Mouse (Mus musculus) stomach, embryonic 14.5 days (tissue): ENCODE results near the gene Tbx21. TPM values are rescaled to one million over a fixed set of nuclear protein-coding genes. Genes with fewer than 3 reads are reported as not detected.

Source experiments
- ATAC-seq: fragments of 200-750 bp; cut with Nextera tagmentation; 2 replicates; pipeline ENCODE4 v1.8.0; 2017; ENCODE audit warnings: low read depth, moderate TSS enrichment; ENCODE audit not compliant: insufficient number of reproducible peaks, insufficient read depth, low FRiP score
- H3K27ac ChIP-seq: fragments of 300-500 bp; sonication (generic); 2 replicates; pipeline ENCODE4 v1.5.1; 2014; ENCODE audit warnings: mild to moderate bottlenecking, low read length, moderate library complexity, mixed read lengths
- H3K27me3 ChIP-seq: fragments of 300-500 bp; sonication (generic); 2 replicates; pipeline ENCODE4 v1.6.1; 2014; ENCODE audit warnings: low read length, control low read depth, mixed read lengths; ENCODE audit not compliant: control insufficient read depth, insufficient read depth
- H3K36me3 ChIP-seq: fragments of 300-500 bp; sonication (generic); 2 replicates; pipeline ENCODE4 v1.6.1; 2014; ENCODE audit warnings: mild to moderate bottlenecking, control low read depth, low read length, moderate library complexity, mixed read lengths; ENCODE audit not compliant: control insufficient read depth, insufficient read depth
- H3K4me1 ChIP-seq: fragments of 300-500 bp; sonication (generic); 2 replicates; pipeline ENCODE4 v1.6.1; 2014; ENCODE audit warnings: low read length, control low read depth, mixed read lengths; ENCODE audit not compliant: control insufficient read depth, insufficient read depth
- H3K4me2 ChIP-seq: fragments of 300-500 bp; sonication (generic); replicated peaks from 2 replicates; pipeline ENCODE4 v1.6.1; 2014; ENCODE audit warnings: low read depth, low read length, control low read depth
- H3K4me3 ChIP-seq: fragments of 300-500 bp; sonication (generic); 2 replicates; pipeline ENCODE4 v1.5.1; 2014; ENCODE audit warnings: low read depth, low read length, control low read depth
- H3K9ac ChIP-seq: fragments of 300-500 bp; sonication (generic); replicated peaks from 2 replicates; pipeline ENCODE4 v1.6.1; 2014; ENCODE audit warnings: low read depth, mild to moderate bottlenecking, control low read depth, low read length, moderate library complexity, mixed read lengths
- H3K9me3 ChIP-seq: fragments of 300-500 bp; sonication (generic); 2 replicates; pipeline ENCODE4 v1.6.1; 2016; ENCODE audit warnings: low read depth, low read length, control low read depth; ENCODE audit not compliant: control insufficient read depth
- WGBS: fragments of 180-500 bp; shearing (Covaris S2); extraction: QIAGEN DNeasy Blood & Tissue Kit; methylation state at CpG from one replicate; pipeline ENCODE4 v1.1.7; 2014; 5-methylcytosine and 5-hydroxymethylcytosine counted together
- polyA plus RNA-seq: library from polyadenylated mRNA; unstranded; fragments of >200 nt; fragmentation: Nextera tagmentation; extraction: Ambion mirVana; gene quantifications from 2 replicates; pipeline ENCODE4 v1.2.1, GENCODE M21; 2014

The Tbx21 gene
- polyA plus RNA-seq, 1 experiment from 2014 or later: not detected

DNA sequence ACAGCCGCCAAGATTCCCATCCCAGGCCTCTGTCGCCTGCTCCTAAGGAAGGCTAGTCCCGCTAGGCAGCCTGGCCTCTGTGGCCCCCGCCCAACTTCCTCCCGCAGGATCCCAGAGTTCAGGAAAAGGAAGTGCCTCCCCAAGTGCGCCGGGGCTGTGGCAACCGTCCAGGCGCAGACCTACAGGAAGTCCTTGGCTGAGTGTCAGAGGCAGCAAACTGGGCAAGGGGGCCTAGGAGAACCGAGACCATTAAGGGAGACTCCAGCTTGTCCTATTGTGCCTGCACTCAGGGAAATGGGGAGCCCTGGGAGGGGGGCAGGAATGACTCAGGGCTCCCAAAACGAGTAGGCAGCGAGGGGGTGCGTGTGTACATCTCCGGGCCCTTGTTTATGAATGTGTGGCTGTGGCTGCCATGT is 34.9 kb upstream of the Tbx21 start:
- Histone ChIP-seq H3K27ac (peak overlapping the region; percentile 87), H3K4me2 (peak overlapping the region; percentile 91), H3K27me3 (no peaks in the 10 kb centered on the region), H3K9ac (peak overlapping the region; percentile 28; the same call in 1 of the 2 replicates), H3K36me3 (peaks cover 5% of the 10 kb centered on the region; the same call in 1 of the 2 replicates), H3K9me3 (no peaks in the 10 kb centered on the region), H3K4me1 (peaks cover 24% of the 10 kb centered on the region), H3K4me3 (peak overlapping the region; percentile 69)
- ATAC-seq: peak; percentile 8; the same call in 1 of the 2 replicates
- 2% methylated on average over 14 of the region's 14 CpGs for WGBS

DNA sequence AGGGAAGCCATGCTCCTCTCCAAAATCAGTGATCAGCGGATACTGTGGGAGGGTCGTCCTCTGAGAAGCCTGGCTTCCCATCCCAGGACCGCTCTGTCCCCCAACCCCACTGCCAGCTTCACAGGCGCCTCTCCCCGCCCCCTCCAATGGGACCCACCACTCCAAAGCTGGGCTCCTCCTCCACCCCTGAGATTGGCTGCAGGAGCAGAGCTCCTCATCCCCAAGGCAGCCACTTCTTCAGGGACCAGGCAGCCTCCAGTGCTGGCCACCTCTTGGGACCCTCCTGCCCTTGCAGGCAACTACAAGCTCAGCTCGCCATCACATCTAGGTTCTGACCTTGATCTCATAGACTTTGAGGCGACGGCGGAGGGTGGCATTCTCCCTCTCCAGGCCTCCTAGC is 33.9 kb upstream of the Tbx21 start:
- Histone ChIP-seq H3K36me3 (peaks cover 8% of the 10 kb centered on the region; the same call in 1 of the 2 replicates), H3K27ac (no peak overlapping the region), H3K9ac (no peak overlapping the region), H3K9me3 (no peaks in the 10 kb centered on the region), H3K27me3 (no peaks in the 10 kb centered on the region), H3K4me2 (peak overlapping the region; percentile 91), H3K4me3 (peak overlapping the region; percentile 8; the same call in 1 of the 2 replicates), H3K4me1 (peaks cover 24% of the 10 kb centered on the region)
- ATAC-seq: no peak
- 28% methylated on average over 9 of the region's 9 CpGs for WGBS

DNA sequence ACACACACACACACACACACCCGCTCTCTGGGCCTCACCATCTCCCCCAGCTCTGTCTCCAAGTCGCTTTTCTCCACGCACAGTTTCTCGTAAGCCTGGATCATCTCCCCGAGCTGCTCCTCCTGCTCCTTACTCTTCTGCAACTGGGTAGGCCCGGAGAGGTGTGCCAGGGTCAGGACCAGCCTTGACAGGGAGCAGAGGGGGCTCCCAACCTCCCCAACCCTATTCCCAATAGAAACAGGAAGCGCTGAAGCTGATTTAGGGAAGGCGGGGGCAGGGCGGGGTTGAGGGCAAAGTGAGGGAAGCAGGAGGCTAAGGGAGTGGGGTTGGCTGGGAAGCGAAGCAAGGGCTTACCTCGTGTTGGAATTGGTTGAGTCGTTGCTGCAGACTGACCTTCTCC is 33.5 kb upstream of the Tbx21 start:
- 35% methylated on average over 12 of the region's 12 CpGs for WGBS
- Histone ChIP-seq H3K27ac (no peak overlapping the region), H3K9ac (no peak overlapping the region), H3K4me1 (peaks cover 24% of the 10 kb centered on the region), H3K4me2 (peak overlapping the region; percentile 91; the same call in 1 of the 2 replicates), H3K9me3 (no peaks in the 10 kb centered on the region), H3K27me3 (no peaks in the 10 kb centered on the region), H3K4me3 (peak overlapping the region; percentile 8; the same call in 1 of the 2 replicates), H3K36me3 (peaks cover 8% of the 10 kb centered on the region; the same call in 1 of the 2 replicates)
- no peak for ATAC-seq

DNA sequence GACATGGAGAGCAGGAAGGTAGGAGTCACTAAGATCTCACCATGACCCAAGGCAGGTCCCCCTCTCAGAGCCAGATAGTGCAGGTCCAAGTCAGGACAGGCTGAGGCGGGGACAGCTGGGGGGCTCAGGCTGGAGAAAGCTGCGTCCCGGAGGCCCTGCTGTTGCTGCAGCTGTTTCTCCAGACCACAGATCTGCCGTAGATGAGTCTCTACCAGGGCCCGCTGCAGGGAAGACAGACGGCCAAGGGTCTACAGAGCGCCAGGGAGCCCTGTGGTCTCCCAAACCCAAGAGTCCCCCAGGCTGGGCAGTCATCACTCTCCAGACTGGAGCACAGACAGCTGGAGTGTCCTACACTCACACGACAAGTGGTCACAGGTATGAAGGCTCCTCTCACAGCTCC is 32.2 kb upstream of the Tbx21 start:
- no peak overlapping the region for H3K4me2 ChIP-seq
- H3K9me3 ChIP-seq: no peaks in the 10 kb centered on the region
- H3K27ac ChIP-seq: no peak overlapping the region
- 86% methylated on average over 8 of the region's 8 CpGs for WGBS
- ATAC-seq: no peak
- no peak overlapping the region for H3K9ac ChIP-seq
- no peaks in the 10 kb centered on the region for H3K27me3 ChIP-seq
- peaks cover 8% of the 10 kb centered on the region; the same call in 1 of the 2 replicates for H3K36me3 ChIP-seq
- peaks cover 18% of the 10 kb centered on the region for H3K4me1 ChIP-seq
- no peak overlapping the region for H3K4me3 ChIP-seq

DNA sequence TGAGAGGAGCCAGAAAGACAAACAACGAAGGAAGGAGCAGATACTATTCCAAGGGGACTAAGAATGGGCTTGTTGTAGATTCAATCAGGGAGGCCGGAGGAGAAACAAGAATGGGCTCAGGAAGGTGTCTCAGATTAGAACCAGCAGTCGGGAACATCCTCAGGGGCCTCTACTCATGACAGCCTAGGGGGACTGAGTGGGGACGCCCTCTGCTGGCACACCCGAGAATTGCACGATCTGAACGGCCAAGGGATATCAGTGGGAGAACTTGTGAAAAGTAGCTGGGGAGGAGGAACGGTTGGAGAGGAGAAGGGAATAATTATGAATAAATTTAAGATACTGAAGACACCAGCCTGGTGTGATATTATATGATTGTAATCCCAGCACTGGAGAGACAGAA is 31.6 kb upstream of the Tbx21 start:
- WGBS: 8% methylated on average over 8 of the region's 8 CpGs
- Histone ChIP-seq H3K27me3 (no peaks in the 10 kb centered on the region), H3K4me2 (no peak overlapping the region), H3K9ac (no peak overlapping the region), H3K27ac (no peak overlapping the region), H3K4me3 (no peak overlapping the region), H3K36me3 (peaks cover 8% of the 10 kb centered on the region; the same call in 1 of the 2 replicates), H3K9me3 (no peaks in the 10 kb centered on the region), H3K4me1 (peaks cover 12% of the 10 kb centered on the region)
- no peak for ATAC-seq

DNA sequence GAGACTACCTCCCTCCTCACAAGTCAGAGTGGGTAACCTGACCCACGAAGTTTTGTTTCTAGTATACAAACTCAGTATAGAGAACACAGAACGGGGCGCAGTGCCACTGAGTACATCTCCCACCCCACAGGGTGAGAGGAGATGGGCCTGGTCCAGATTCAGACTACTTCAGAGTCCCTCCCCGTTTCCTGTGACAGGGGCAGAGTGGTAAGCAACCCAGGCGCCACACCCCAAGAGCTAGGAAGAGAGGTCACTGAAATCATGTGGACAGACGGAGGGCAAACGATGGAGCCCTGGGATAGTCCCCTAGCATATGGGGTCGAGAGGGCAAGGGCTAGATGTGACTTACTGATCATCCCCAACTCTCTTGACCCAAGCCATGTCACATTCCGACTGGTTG is 30.8 kb upstream of the Tbx21 start:
- peaks cover 8% of the 10 kb centered on the region; the same call in 1 of the 2 replicates for H3K36me3 ChIP-seq
- 49% methylated on average over 9 of the region's 9 CpGs for WGBS

DNA sequence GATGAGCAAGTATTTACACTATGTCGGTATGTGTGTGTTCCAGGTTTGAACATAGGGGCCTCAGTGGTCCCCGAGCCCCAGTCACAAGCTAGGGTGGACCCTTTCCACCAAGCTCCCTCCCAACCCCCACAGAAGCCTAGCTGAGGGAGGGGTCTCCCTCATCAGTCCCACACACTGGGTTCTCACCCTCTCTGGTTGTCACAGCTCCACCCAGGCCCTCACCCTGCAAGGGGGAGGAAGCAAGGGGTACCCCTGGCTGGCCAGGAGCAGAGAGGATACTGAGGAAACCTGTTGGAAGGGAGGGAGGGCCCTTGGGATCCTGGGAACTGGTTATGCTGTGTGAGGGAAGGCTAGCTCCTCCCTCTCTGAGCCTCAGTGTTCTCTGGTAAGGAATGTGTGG is 30.2 kb upstream of the Tbx21 start:
- peaks cover 12% of the 10 kb centered on the region for H3K4me1 ChIP-seq
- H3K36me3 ChIP-seq: peaks cover 8% of the 10 kb centered on the region; the same call in 1 of the 2 replicates
- no peak overlapping the region for H3K4me3 ChIP-seq
- no peak overlapping the region for H3K27ac ChIP-seq
- WGBS: 48% methylated on average over 2 of the region's 2 CpGs
- 0 out of 2 replicates have a peak, but pooled peaks cover 1% of the 10 kb centered on the region for H3K27me3 ChIP-seq
- H3K4me2 ChIP-seq: no peak overlapping the region
- ATAC-seq: no peak
- no peak overlapping the region for H3K9ac ChIP-seq
- no peaks in the 10 kb centered on the region for H3K9me3 ChIP-seq

More for the DNA sequence above, 30.8 kb upstream of the Tbx21 start:
- Histone ChIP-seq H3K9me3 (no peaks in the 10 kb centered on the region), H3K27ac (no peak overlapping the region), H3K4me1 (peaks cover 12% of the 10 kb centered on the region), H3K4me2 (no peak overlapping the region), H3K4me3 (no peak overlapping the region), H3K9ac (no peak overlapping the region), H3K27me3 (no peaks in the 10 kb centered on the region)
- no peak for ATAC-seq

DNA sequence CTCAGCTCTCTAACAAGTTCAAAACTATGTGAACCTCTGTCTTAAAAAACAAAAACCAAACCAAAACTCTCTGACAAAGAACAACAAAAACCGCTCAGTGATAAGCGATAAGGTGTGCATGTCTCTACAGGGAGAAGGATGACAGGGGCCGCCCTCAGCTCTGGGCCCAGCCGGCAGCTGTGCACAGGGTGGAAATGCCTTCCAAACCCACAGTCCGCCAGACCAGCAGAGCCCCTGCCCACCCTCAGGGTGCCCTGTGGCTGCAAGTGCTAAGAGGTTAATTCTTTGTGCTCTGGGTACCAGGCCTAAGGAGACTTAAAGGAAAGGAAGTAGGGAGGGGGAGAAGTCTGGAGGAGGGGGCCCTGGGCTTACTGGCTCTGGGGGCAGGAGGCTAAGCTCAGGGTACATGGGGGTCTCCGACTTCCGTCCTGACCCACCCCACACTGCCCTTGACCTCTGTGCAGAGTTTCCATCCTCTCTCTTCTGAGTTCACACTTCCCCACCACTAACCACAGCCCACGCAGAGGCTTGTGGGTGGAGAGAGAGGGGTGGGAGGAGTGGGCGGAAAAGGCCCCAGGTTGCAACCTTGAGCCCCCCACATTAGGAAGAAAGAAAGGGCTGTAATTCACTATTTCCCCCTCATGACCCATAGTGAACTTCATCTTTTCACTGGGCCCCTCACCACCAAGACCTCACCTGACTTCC is 28.2 kb upstream of the Tbx21 start:
- WGBS: 70% methylated on average over 9 of the region's 9 CpGs

More for the DNA sequence above, 28.2 kb upstream of the Tbx21 start:
- Histone ChIP-seq H3K4me1 (peaks cover 11% of the 10 kb centered on the region; the same call in 1 of the 2 replicates), H3K36me3 (peaks cover 7% of the 10 kb centered on the region; the same call in 1 of the 2 replicates), H3K27ac (no peak overlapping the region), H3K4me2 (no peak overlapping the region), H3K9me3 (no peaks in the 10 kb centered on the region), H3K27me3 (peaks cover 10% of the 10 kb centered on the region; the same call in 1 of the 2 replicates), H3K4me3 (no peak overlapping the region), H3K9ac (no peak overlapping the region)
- no peak for ATAC-seq
